Mouse (Mus musculus) spleen, postnatal 4 days (tissue): Measurements from ENCODE around the gene Irak4.
A peak's percentile ranks its signal among the peaks of the same experiment; 100 is the strongest.

ENCODE experiments used
- DNase-seq, 2 experiments: peaks; one replicate each; pipeline ENCODE4 v3.0.0; 2022; ENCODE audit warnings: low spot score in 2 of 2

Irak4 gene

GRCm38 (mm10) chr15:94543409-94544051 lies at the start of gene Irak4, which contains the start of gene Pus7l:
Irak4 (plus strand) TSS chr15:94543643.
Pus7l (minus strand) TSS chr15:94543547.
- DNase-seq = peak; percentile 91 to 95

DNA sequence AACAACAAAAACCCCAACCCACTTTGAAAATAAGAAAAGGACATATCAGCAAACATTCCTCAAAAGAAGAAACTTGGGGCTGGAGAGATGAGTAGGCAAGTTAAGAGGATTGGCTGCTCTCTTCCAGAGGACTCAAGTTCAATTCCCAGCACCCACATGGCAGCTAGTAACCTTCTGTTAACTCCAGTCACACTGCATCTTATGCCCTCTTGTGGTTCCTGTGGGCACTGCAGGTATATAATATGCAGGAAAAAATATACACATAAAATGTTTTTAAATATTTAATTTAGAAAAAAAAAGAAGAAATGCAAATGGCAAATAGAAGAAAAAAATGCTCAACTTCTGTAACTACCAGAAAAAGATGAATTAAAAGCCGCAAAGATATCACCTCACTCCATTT lies 49.0 kb upstream of the Irak4 start:
- DNase-seq = no peak

GRCm38 (mm10) chr15:94495936-94496335 lies 47.5 kb upstream of the Irak4 start:
- no peak for DNase-seq

GRCm38 (mm10) chr15:94499260-94499659 lies 44.2 kb upstream of the Irak4 start:
- no peak for DNase-seq

- no peak for DNase-seq
Measured at GRCm38 (mm10) chr15:94503451-94504215, 39.8 kb upstream of the Irak4 start.

DNA sequence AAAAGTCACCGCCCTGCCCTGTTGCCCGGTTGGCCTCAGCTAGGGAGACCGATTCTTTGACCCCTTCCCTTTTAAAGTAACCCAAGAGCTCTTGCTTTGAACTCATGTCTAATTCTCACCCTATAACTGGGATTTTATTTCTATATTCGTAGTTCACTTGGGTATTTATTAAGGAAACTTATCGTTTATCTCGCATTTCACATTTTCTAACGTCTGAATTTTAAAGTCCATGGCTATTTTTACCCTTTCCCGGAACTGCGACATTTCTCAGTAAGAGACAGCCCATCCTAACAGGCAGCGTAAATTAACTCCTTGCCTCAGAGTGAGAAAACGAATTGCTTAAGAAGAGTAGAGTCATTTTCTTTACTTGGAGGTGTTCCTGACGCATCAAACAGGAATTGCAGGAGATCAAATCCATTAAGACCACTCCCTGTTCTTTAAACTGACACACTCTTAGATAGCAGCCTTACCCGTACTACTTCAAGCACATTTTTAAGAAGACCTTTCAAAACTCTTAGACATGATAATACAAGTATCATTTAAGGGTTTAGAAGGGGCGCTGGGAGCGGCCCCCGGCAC lies 25.4 kb upstream of the Irak4 start:
- no peak for DNase-seq

DNA sequence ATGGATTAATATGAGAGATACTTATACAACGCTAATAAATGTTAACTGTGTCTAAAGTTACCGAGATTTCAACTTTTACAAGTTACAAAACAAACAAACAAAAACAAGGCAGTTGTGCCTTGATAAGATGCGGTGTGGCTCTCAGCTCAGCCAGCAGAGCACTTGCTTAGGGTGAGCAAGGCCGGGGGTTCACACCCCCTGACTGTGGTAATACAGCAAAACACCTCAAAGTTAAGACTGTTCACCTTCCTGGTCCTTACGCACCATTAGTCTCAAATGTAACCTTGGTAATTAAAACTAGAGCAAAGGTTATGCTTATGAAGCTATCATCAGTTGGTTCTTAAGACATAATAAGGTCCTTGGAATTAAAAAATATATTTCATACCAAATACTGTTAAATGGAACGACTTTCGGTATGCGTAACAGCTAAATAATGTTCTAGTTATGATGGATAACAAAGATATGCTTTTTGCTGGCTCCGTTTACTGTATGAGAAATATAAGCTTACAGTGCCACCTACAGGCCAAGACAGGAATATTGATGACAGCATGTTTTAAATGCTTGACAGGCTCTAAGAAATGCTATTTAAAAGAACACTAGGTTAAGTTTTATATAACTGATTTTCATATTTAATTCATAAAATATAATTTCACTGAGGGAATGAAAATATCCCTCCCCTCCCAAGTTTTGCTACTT lies 23.1 kb upstream of the Irak4 start:
- no peak for DNase-seq

DNA sequence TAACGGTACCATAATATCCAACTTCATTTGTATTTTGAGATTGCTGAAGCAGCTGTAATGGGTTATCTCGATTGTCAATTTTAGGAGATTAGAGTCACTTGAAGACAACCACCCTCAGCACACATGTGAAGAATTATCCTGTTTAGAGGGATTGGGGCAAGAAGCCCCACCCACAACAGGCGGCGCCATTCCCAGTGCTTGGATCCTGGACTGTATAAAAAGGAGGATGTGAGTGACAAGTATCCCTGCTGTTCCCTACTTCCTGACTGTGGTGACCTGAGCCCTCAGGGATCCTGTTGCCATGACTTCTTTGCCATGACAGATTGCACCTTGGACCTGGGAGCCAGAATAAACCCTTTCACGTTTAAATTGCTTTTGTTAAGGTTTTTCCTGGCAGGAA lies 22.5 kb upstream of the Irak4 start:
- no peak for DNase-seq

DNA sequence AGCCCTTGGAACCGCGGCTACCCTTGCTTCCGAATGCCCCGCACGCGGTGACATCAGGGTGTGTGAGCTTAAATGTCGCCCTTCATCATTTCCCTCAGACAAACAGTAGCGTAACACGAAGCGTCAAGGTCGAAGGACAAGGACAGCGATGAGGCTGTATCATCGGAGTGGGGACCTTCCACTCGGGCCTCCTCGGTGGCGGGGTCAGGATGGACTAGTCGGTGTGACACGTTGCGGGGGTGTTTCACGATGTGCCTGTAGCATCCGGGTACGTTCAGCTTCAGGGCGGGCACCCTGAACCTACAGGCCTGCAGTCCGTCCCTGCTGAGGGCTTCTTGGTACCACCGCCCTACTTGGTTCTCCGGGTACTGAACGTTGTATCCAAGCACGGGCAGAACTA lies 20.2 kb upstream of the Irak4 start:
- DNase-seq = no peak

DNA sequence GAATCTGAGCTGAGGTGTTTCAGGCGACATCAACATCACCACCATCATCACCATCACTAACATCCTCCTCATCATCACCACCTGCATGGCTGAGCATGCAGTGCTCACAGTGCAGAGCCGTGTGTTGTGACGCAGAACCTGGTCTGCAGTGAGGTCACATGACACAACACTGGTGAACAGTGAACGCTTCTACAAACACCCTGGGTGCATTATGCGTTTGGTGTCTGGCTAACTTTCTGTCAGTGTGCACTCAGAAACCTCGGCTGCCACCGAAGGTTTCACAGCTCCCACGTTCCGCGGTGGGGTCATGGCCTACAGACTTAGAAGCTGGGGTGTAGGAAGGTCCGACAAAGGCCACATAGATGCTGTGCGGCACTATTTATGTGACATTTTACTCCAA lies 18.5 kb upstream of the Irak4 start:
- no peak for DNase-seq

GRCm38 (mm10) chr15:94530519-94530918 lies 12.9 kb upstream of the Irak4 start:
- no peak for DNase-seq

GRCm38 (mm10) chr15:94532306-94532705 lies 11.1 kb upstream of the Irak4 start:
- no peak for DNase-seq

GRCm38 (mm10) chr15:94532956-94533355 lies 10.5 kb upstream of the Irak4 start:
- no peak for DNase-seq

- no peak for DNase-seq
Measured at GRCm38 (mm10) chr15:94535521-94535920, 7.9 kb upstream of the Irak4 start.

GRCm38 (mm10) chr15:94539296-94539695 lies 4.1 kb upstream of the Irak4 start:
- no peak for DNase-seq

DNA sequence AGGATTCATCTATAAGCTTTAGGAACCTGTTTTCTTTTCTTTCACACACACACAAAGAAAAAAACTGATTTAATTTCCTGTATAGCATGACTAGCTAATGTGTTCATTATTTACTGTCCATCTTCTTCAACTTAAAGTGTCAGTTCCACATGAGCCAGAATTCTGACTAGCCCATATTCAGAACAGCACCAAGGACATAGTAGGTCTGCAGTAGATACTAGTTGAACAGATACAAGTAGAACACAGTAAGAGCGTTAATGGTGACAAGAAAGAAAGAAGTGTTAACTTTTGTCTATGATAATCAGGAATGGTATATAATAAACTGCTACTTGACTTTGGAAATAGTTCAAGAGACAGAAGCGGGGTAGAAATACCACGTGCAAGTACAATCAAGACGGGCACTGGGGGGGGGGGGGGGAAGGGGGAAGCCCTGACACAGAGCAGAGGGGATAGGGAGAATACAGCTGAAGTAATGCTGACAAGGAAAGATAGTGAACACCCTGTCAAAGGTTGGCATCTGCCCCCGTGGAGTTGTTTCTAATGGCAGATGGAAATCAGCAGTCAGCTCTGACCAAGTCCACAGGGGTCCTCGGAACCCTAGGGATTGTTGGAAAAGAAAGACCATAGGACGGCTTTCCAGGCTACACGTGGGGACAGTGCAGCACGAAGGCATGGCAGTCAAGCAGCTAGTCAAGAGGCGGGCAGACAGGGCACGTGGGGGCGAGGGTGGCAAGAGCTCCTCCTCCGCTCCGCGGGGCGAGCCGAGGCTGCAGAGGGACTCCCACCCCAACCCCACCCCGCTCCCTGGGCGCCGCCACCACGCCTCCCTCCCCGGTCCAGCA lies 655 bp upstream of the Irak4 start:
- no peak for DNase-seq

DNA sequence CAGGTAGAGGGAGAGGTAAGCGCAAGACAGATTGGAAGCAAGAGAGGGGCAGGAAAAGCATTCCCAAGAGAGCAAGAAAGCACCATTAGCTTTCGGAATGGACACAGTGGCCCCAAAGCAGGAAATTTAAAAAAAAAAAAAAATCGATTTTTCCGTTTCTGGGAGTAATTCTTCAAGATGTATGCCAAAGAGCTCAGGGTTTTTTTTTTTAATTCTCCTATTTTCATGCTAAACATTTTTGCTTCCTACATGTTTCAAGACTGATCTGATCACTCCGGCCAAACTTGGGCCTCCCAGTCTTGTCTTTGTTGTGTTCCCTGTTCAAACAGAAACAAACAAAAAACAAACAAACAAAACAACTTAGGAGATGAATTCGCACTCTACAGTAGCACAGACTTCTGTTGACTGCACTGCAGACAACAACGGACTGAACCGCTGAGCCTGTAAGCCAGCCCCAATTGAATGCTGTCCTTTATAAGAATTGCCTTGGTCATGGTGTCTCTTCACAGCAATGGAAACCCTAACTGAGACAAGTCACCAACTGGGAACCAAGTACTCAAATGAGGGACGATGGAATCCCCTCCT lies 701 bp downstream of the Irak4 start:
- DNase-seq = no peak

DNA sequence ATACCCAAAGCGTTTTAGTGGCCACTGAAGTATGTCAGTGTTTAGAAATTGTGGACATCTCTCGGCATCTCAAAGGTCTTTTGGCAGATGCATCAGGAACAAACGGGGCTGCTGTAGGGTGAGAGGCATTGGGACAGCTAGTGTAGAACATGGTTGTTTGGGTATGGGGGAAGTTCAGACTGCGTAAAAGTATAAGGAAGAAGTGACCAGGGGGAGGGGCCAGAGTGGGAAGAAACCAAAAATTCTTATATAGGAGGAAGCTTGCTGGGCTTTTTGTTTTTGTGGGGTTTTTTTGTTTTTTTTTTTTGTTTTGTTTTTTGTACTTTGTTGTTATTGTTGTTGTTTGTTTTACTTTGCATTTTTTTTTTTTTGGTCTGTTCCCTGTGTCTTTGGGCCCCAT lies 1.4 kb downstream of the Irak4 start:
- no peak for DNase-seq

- DNase-seq = no peak
Measured at GRCm38 (mm10) chr15:94553536-94553935, 10.1 kb downstream of the Irak4 start.

- DNase-seq = peak; percentile 77 to 93
Measured at GRCm38 (mm10) chr15:94557442-94557841, 14.0 kb downstream of the Irak4 start.
